Mouse (Mus musculus): ENCODE results near the gene Etv3.
"Not testable (repeated sequence)": the region's sequence is repeated elsewhere in the genome, so short reads cannot be mapped to it uniquely, and the experiment has no call there.

The Etv3 gene

DNA sequence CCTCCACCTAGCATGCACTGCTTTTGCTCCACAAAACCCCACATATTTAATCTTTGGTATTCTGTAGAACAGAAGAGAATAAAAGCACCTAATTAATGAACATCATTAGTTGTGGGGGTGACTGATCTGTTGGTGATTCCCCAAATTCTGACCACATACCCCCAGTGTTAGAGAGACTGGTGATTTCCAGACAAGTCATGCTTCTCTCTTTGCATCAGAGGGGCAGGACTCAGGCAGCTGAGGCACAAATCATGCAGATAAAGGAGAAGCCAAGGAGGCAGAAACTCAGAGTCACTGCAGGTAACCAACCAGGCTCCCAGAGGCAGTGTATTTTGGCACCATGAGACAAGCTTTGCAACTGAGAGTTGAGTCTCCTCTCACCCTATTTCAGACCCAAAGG, 6.8 kb upstream of the Etv3 start:
- no peak for DNase-seq (ENCODE audit: low read depth, low spot score)

DNA sequence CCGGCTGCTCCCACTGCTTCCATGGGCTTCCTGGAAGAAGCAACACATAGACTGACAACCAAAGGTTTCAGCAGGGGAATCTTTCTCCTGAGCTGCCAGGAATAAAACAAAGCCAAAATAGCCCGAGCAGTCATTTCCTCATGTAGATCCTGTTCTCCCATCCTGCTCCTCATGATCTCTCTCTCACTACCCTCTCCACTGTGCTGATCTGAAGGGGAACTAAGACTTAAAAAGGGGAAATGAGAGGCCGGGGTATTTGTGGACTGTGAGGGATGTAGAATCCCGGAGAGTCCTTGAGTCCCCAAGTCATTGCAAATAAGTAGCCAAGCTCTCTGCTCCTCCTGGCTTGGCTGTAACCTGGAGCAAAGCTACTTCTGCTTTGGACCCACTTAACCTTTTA, 4.1 kb upstream of the Etv3 start:
- no peak for DNase-seq (ENCODE audit: low read depth, low spot score)

DNA sequence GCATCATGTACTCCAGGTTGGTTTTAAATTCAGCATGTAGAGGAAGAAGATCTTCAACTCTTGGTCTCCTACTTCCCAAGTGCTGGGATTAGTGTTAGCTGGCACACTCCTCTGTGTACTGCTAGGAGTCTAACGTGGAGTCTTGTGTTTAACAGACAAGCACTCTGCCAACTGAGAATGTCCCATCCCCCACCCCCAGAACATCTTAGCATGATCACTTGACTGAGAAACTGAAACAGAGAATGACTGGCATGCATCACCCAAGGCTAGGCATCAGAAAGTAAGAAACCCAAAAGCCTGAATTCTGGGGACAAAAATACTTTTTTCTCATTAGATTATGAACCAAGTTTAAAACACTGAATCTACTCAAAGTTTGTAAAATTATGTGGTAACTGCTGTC, 3.4 kb upstream of the Etv3 start:
- no peak for DNase-seq (ENCODE audit: low read depth, low spot score)

DNA sequence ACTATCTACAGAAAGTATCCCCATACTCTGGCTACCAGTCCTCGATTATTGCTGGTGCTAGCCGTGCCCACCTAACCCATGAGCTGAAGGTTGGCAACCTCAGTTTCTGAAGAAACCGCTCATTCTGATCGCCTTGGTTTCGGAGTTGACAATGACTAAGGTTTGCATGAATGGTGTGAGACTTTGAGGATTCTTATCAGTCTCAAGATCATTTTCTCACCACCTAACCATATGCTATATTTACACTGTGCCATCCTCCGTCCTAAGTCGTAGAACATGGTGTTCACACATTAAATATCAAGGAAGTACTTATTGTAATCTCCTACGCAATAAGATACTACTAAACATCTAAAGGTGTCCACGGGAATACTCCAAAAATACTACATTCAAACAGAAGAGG, 1.5 kb upstream of the Etv3 start:
- DNase-seq (ENCODE audit: low read depth, low spot score) = no peak

DNA sequence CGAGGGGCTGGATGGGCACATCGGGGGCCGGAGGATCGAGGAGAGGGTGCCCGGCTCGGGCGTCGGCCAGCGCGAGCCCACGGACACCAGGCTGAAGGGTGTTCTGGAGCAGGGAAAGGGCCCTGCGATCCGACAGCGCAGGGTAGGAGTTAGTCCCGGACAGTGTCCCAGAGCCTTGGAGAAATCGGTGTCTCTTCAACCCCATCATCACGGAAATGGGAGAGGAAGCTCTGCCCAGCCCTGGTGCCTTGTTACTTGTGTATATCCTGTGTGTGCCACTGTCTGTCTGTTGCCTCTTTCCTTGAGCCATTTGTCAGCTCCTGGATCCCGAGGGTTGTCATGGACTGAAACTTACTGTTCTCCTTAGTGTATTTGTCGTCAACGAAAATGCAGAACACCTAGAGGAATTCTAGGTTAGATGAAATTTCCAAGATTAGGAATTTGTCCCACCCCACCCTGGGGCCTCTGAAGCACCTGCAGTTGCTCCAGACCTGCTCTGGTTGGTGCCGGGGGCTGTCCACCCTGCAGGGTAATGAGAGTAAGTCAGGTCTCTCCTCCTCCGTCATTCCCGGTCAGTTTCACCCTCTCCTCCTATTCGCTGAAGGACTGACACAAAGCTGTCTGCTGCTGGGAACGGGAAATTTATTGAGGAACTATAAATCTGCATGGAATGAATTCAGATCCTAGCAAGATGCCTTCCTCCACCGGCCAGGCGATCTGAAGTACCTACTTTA, 797 bp downstream of the Etv3 start:
- DNase-seq (ENCODE audit: low read depth, low spot score) = peak; percentile 37

DNA sequence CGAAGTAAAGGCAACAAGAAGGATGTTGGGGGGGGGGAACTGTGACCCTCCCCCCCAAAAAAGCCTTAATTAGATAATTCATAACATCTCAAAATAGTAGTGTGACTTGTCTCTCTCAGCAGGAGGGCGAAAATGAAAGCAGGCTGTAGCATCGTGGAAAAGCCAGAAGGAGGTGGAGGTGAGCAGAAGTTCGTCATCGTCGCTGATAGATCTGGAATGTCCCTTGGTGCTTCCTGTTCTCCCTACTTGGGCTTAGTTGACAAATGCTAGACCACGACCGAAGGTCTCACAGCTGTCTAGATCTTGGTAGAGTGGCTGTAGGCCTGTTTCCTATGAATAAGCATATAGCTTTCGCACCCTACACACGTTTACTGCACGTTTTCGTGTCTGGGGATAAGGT, 1.9 kb downstream of the Etv3 start:
- DNase-seq (ENCODE audit: low read depth, low spot score) = no peak

DNA sequence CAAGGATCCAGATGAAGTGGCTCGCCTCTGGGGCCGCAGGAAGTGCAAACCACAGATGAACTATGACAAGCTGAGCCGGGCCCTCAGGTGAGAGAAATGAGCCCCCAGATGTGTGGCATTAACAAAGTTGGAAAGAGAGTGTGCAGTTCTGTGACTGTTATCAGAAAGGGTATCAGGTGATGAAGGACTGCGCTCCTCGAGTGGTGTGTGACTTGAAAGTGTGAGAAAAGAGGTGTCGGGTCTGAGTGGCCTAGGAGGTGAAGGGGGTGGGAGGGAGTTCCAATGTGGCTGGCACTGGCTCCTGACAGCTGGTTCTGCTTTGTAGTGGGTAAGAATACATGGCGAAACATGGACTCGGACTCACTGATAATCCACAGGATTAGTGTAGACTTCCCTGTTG, 2.8 kb downstream of the Etv3 start:
- no peak for DNase-seq (ENCODE audit: low read depth, low spot score)

DNA sequence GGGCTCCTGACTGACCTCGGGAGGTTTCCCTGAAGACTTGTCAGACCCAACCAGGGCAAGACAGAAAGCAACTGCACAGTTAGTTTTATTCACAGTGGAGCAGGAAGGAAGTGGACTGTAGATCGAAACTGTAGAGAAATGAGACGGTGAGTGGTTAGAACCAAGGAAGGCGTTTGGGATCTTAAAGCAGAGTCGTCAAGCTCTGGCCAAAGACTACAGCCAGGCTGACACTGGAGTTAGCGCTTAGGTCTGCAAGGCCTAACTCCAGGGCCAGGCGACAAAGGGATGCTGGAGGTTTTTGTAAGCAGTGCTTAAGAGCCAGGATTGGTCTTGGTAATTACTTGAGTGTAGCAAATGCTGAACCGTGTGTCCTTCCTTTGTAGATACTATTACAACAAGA, 3.6 kb downstream of the Etv3 start:
- no peak for DNase-seq (ENCODE audit: low read depth, low spot score)

DNA sequence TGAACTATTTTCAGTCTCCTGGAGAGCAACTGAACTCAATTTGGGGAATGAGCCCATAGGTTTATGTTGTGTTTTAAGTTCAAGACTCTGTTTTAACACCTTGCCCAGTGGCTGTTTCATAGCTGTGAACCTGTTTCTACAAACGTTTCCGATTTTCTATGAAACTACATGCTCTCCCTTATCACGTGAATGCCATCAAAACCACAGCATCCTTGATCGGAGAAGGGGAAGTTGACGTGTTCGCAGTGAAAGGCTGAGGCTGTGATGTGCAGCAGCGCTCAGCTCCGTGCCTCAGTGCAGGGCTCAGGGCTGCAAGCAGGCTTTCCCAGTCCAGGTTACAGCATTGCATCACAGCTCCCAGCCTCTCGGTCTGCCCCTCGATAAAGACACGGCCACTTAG, 4.4 kb downstream of the Etv3 start:
- no peak for DNase-seq (ENCODE audit: low read depth, low spot score)

DNA sequence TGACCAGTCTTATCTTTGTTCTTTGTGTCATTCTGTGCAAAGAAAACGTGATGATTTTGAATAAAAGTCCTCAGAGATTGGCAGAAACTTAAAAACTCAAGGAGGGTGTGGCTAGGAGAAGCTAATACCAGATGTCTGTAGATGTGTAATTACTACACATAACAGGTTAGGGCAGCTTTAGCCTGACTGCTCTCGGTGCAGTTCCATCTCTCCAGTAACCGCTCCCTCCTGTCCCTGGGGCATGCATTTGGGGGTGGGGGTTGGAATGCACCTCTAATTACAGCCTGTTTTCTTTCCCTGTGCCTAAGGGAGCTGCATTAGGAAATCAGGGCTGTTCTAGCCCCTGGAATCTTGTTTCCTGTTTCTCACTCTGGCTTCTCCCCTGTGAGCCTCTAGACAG, 5.0 kb downstream of the Etv3 start:
- DNase-seq (ENCODE audit: low read depth, low spot score) = no peak

DNA sequence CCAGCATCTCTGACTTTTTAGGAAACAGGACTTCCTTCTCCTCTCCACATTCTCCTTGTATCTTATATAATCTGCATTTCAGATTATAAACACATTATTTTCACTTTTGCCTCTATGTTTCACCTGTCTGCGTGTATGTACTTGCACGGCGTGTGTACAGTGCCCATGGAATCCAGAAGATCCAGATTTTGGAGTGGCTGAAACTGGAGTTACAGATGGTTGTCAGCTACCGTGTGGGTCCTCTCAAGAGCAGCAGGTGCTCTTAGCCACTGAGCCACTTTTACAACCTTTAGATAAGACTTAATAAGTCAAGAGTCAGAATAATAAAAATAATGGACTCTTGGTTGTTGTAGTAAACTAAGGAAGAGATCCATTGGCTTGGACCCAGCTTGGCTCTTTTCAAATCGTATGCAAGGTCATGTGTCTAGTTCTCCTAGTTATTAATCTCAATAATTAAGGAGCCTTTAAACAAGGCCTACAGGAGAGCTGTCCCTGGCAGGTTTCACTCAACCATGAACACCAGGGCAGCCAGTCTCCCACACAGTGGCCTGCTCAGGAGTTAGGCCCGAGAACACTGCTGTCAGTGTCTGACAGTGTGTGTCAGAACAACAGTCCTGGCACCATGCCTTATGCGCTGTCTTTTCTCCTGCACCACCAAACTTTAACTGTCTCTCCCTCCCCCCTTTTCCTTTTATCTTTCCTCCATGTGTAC, 8.6 kb downstream of the Etv3 start:
- no peak for DNase-seq (ENCODE audit: low read depth, low spot score)

DNA sequence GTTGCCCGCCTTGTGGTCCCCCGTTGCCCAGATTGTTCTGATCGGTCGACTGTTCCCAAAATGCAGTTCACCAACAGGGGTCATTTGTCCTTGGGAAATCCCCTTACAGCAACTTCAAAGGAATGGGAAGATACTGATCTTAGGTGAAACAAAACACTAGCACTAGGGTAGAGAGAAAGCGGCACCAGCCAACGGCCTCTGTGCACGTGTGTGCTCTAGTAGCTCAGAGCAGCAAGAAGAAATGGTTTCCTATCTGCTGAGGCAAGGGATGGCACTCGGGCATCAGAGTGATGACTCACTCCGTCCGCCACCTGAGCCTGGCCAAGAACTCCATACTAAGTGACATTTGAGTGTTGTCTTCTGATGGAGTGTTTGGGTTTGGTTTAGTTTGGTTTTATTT, 12.8 kb downstream of the Etv3 start:
- peak; percentile 49 for DNase-seq (ENCODE audit: low read depth, low spot score)

DNA sequence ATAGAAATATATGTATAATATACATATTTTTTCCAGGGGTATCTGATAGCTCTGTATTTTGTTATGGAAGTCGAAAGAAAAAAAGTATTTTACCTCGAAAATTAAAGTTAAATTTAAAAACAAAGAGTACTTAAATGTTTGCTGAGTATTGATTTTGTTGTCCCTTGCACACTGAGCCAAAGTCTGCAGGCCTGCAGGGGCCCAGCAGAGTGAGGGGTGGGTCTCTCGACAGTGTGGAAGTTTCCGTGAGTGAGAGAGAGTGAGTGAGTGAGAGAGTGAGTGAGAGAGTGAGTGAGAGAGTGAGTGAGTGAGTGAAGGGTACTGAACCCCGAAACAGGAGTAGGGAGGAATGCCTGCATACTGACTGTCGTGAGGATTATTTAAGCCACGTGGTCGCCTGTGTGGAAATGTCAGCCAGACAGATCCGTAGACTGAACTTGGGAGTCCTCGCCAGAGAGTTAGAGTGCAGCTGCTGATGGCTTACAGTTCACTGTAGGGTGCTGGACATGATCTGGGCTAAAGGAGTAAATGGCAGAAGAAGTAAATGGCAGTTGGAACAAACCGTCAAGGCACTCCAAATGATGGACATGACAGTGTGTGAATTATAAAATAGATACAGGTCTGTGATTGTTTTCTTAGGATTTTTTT, 14.9 kb downstream of the Etv3 start:
- DNase-seq (ENCODE audit: low read depth, low spot score) = no peak

DNA sequence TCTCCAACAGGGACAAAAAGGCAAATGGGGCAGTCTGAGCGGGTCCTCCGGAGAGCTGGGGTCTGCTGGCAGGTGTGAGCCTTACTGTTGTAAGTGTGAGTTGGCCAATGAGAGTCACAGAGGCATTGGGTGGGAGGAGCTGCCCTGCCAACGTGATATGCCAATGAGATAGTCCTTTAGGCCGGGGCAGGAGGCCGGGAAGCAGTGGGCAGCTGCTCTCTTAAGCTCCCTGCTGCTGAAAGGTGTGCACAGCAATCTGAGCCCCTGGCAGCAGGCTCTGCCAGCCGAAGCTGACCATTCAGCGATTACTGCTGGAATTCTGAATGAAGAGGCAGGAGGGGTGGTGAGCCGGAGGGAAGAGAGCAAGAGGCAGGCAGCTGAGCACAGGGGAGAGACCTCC, 15.5 kb downstream of the Etv3 start:
- DNase-seq (ENCODE audit: low read depth, low spot score) = no peak

DNA sequence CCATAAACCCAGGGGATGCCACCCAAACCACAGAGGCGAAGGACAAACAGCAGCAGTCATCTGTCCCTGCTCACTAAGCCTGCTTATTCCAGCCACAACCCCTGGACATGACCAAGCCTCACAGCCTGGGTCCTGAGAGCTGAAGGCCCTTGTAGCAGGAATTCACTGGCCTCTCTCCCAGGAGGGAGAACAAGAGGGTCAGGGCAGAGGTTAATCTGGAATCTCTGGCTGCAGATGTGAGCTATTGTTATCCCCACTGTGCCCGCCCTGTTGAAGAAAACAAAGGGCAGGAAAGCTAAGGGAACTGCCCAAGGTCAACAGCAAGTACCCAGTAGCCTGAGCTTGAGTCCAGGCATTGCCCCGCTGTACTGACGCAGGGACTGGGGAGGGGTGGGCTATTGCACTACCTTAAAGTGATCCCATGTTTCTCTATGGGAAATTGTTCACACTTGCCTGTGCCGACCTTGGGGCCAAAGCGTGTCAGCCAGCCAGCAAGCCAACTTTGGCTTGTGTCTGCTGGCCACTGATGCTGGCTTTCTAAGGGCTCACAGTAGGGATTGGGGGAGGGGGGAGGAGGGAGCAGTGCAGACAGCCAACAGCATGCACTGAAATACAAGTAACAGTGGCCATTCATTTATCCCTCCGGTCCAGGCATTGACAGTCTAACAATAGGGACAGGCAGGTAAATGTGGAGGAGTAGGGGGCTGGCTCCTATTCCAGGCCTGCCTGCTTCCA, 17.4 kb downstream of the Etv3 start:
- DNase-seq (ENCODE audit: low read depth, low spot score) = peak; percentile 44

DNA sequence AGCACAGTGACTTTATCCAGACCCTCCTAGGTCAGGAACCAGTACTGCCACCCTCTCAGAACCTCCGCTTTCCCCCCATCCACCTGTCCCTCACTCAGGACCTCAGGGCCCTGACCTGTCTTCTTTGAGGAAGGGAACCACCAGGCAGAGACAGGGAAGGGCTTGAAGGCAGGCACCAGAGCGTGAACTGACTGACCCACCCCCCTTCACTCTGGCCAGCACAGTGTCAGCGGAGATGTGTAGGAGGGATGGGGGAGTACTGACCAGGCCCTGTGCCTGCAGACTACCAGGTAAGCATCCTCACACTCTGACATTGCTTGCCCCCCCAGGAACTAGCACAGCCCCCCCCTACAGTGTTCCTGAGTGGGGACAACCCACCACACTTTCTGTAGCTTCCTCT, 20.3 kb downstream of the Etv3 start:
- no peak for DNase-seq (ENCODE audit: low read depth, low spot score)

DNA sequence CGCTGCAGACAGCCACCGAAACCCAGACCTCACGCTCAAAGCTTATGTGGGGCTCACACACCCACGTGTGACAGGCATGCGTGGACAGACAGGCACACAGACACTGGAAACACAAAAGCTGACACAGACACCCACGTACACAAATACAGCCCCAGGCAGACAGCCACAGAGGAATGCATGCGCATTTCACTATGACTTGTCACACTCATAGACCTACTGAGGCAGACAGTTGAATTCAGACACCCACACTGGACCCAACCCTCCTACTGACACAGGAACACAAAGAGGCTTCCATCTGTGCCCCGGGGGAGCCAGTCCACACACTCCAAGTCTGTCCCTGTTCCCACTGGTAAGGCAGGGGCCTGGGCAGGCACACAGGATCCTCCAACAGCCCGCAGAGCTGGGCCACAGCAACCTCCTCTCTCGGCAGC, 21.1 kb downstream of the Etv3 start:
- no peak for DNase-seq (ENCODE audit: low read depth, low spot score)

DNA sequence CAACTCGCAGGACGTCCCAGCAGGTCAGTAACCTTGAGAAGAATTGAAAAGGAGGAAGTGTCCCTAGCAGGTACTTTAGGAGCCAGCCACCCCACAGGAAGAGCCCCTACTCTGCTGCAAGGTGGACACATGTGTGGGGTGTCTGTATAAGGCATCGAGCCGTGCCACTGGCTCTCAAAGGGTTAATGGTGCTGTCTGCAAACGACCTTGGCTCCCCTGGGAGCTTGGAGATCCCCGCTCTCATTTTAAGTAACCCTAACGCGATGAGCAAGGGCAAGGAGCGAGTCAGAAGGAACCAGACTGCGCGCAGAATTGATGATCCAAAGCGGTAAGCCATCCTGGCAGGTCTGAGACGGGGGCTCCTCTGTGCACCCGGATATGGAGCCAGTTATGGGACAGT, 24.7 kb downstream of the Etv3 start:
- DNase-seq (ENCODE audit: low read depth, low spot score) = no peak

DNA sequence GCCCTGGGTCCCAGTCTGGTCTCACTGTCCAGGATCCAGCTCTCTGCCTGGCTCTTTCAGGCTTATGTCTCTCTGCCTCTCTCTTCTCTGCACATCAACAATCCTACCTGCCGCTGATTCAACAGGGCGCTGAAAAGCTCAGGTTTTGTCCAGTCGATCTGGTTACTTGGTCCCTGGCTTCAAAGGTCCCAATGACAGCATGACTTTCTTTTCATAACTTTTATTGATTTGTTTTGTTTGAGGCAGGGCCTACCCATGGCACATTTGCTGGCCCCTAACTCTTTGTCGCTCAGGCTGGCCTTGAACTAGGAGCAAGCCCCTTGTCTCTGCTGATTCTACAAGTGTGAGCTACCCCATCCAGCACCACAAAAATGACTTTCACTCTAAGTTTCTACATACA, 27.1 kb downstream of the Etv3 start:
- DNase-seq (ENCODE audit: low read depth, low spot score) = no peak

DNA sequence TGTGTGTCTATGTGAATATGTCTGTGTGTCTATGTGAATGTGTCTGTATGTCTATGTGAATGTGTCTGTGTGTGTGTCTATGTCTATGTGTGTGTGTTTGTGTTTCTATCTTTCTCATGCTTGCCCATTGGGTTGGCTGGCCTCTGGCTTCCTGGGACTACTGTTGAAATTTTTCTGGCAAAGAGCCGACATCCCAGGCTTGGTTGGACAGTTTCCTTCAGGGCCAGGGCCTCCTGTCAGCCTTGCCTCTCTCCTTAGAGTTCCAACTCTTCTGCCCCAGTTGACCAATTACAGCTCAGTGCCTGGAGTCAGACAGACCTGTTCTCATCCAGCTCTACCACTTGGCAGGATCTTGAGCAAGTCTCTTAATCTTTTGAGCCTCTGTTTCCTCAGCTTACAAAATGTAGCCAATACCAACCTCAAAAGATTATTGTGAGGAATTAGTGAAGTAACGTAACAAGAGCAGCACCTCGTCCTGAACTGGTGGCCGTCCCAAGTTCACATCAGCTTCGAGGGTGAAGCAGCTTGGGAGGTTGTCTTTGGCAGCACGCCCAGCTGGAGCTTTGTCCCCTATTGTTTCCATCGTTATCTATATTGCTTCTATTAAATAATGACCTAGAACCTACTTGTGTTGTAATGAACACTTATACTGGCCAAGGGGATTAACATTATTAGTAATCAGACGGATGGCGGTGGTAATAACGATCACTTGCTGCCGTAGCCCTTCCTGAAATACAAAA, 28.2 kb downstream of the Etv3 start:
- no peak for DNase-seq (ENCODE audit: low read depth, low spot score)

DNA sequence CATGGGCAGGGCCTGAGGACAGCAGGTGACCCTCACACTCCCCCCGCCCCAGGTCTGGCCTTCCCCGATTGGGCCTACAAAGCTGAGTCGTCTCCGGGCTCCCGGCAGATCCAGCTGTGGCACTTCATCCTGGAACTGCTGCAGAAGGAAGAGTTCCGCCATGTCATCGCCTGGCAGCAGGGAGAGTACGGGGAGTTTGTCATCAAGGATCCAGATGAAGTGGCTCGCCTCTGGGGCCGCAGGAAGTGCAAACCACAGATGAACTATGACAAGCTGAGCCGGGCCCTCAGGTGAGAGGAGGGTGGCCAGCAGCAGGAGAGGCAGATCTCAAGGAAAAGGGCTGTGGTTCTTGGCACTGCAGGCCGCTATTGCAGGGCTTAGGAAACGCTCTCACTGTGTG, 29.7 kb downstream of the Etv3 start:
- DNase-seq (ENCODE audit: low read depth, low spot score) = not testable (repeated sequence)

DNA sequence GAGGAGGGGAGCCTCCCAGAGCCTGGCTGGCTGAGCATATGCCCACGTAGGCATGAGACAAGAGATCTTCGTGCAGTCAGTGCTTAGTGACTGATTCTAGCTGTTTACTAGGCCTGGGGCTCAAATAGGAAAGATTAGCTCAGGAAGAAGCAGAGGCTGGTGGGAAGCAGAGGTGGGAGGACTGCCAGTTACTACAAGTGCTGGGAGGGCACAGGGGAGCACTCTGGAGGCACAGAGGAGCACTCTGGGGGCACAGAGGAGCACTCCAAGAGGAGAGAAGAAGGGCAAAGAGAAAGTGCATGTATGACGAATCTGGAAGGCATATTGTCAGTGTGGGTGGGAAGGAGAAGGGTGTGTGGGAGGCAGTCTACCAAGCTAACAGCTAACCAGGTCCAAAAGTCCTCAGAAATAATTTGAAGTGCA, 30.9 kb downstream of the Etv3 start:
- no peak for DNase-seq (ENCODE audit: low read depth, low spot score)

Data from R1 (cell line).